Mouse (Mus musculus): ENCODE measurements at regions not wholly inside any gene's neighbourhood (a gene's known extent, or its start where the extent isn't known, plus 50 kb on each side); places are given as distances from the start of the nearest gene placed in this dataset.

GRCm38 (mm10) chr15:63371328-63372023, 473.5 kb downstream of the Gsdmc2 start:
- DNase-seq: no peak
- intact Hi-C loops (cut with DNase I): no loop called here
- TF ChIP-seq POLR2A (IDR thresholded peaks at IDR 0.05; ENCODE audit: insufficient read depth, low read depth, low read length) (no peak), EP300 (IDR thresholded peaks at IDR 0.05; ENCODE audit: insufficient read depth, low read depth, low read length) (no peak), CTCF (IDR thresholded peaks at IDR 0.05) (no peak)
- Histone ChIP-seq H3K79me2 (replicated peaks; ENCODE audit: control insufficient read depth, insufficient read depth, low read length) (no peaks in the 10 kb centered on the region), H3K27ac (no peak overlapping the region), H3K36me3 (ENCODE audit: control insufficient read depth, insufficient read depth, low read length) (no peaks in the 10 kb centered on the region), H3K27me3 (ENCODE audit: control insufficient read depth, insufficient read depth, low read length) (no peaks in the 10 kb centered on the region), H3K4me3 (no peak overlapping the region), H3K4me1 (ENCODE audit: control insufficient read depth, insufficient read depth, low read length) (no peaks in the 10 kb centered on the region), H3K9ac (ENCODE audit: low read depth, low read length) (no peak overlapping the region)
- 76% methylated on average over 4 of the region's 4 CpGs for WGBS

- H3K36me3 ChIP-seq (ENCODE audit: control insufficient read depth, insufficient read depth, low read length): 0 out of 2 replicates have a peak, but pooled peaks cover 3% of the 10 kb centered on the region
- intact Hi-C loops (cut with DNase I): no loop called here
- no peak for TF ChIP-seq CTCF (IDR thresholded peaks at IDR 0.05)
- TF ChIP-seq EP300 (IDR thresholded peaks at IDR 0.05; ENCODE audit: insufficient read depth, low read depth, low read length): no peak
- TF ChIP-seq POLR2A (IDR thresholded peaks at IDR 0.05; ENCODE audit: insufficient read depth, low read depth, low read length): no peak
- no peak overlapping the region for H3K27ac ChIP-seq
- no peak overlapping the region for H3K4me3 ChIP-seq
- H3K79me2 ChIP-seq (replicated peaks; ENCODE audit: control insufficient read depth, insufficient read depth, low read length): no peaks in the 10 kb centered on the region
- no peak overlapping the region for H3K9ac ChIP-seq (ENCODE audit: low read depth, low read length)
- DNase-seq: peak in 1 of 2 experiments; percentile 31
- H3K4me1 ChIP-seq (ENCODE audit: control insufficient read depth, insufficient read depth, low read length): peaks cover 1% of the 10 kb centered on the region; the same call in 1 of the 2 replicates
- H3K27me3 ChIP-seq (ENCODE audit: control insufficient read depth, insufficient read depth, low read length): no peaks in the 10 kb centered on the region
- WGBS: 63% methylated on average over 1 of the region's 1 CpGs
These were observed 480.5 kb downstream of the Gsdmc2 start for GRCm38 (mm10) chr15:63364473-63364872.

- 0 out of 2 replicates have a peak, but pooled peaks cover 3% of the 10 kb centered on the region for H3K36me3 ChIP-seq (ENCODE audit: control insufficient read depth, insufficient read depth, low read length)
- DNase-seq: peak; percentile 55 to 67
- no peaks in the 10 kb centered on the region for H3K79me2 ChIP-seq (replicated peaks; ENCODE audit: control insufficient read depth, insufficient read depth, low read length)
- no peak overlapping the region for H3K4me3 ChIP-seq
- peak overlapping the region; percentile 11; the same call in 1 of the 2 replicates for H3K27ac ChIP-seq
- no peaks in the 10 kb centered on the region for H3K27me3 ChIP-seq (ENCODE audit: control insufficient read depth, insufficient read depth, low read length)
- intact Hi-C loops (cut with DNase I): no loop called here
- WGBS: 28% methylated on average over 7 of the region's 7 CpGs
- H3K9ac ChIP-seq (ENCODE audit: low read depth, low read length): no peak overlapping the region
- TF ChIP-seq POLR2A (IDR thresholded peaks at IDR 0.05; ENCODE audit: insufficient read depth, low read depth, low read length): no peak
- peak; percentile 16; the same call in 1 of the 2 replicates for TF ChIP-seq CTCF (IDR thresholded peaks at IDR 0.05)
- peaks cover 1% of the 10 kb centered on the region; the same call in 1 of the 2 replicates for H3K4me1 ChIP-seq (ENCODE audit: control insufficient read depth, insufficient read depth, low read length)
These were observed 484.6 kb downstream of the Gsdmc2 start for GRCm38 (mm10) chr15:63360402-63360801.

- H3K36me3 ChIP-seq (ENCODE audit: control insufficient read depth, insufficient read depth, low read length): no peaks in the 10 kb centered on the region; the same call in 1 of the 2 replicates
- intact Hi-C loops (cut with DNase I): loop anchor here (5.0 kb wide), 1 partner anchor 1359 kb away; no protein-coding TSS in a partner anchor
- H3K9ac ChIP-seq (ENCODE audit: low read depth, low read length): no peak overlapping the region
- TF ChIP-seq EP300 (IDR thresholded peaks at IDR 0.05; ENCODE audit: insufficient read depth, low read depth, low read length) (no peak), POLR2A (IDR thresholded peaks at IDR 0.05; ENCODE audit: insufficient read depth, low read depth, low read length) (no peak), CTCF (IDR thresholded peaks at IDR 0.05) (no peak)
- H3K27me3 ChIP-seq (ENCODE audit: control insufficient read depth, insufficient read depth, low read length): no peaks in the 10 kb centered on the region
- H3K4me3 ChIP-seq: no peak overlapping the region
- H3K27ac ChIP-seq: no peak overlapping the region
- no peaks in the 10 kb centered on the region for H3K4me1 ChIP-seq (ENCODE audit: control insufficient read depth, insufficient read depth, low read length)
- WGBS: 48% methylated on average over 2 of the region's 2 CpGs
- H3K79me2 ChIP-seq (replicated peaks; ENCODE audit: control insufficient read depth, insufficient read depth, low read length): no peaks in the 10 kb centered on the region
- no peak for DNase-seq
These were observed 503.2 kb downstream of the Gsdmc2 start for GRCm38 (mm10) chr15:63341730-63342129.

- Histone ChIP-seq H3K36me3 (ENCODE audit: control insufficient read depth, insufficient read depth, low read length) (no peaks in the 10 kb centered on the region; the same call in 1 of the 2 replicates), H3K27ac (no peak overlapping the region), H3K4me3 (no peak overlapping the region), H3K79me2 (replicated peaks; ENCODE audit: control insufficient read depth, insufficient read depth, low read length) (no peaks in the 10 kb centered on the region), H3K4me1 (ENCODE audit: control insufficient read depth, insufficient read depth, low read length) (no peaks in the 10 kb centered on the region), H3K9ac (ENCODE audit: low read depth, low read length) (no peak overlapping the region), H3K27me3 (ENCODE audit: control insufficient read depth, insufficient read depth, low read length) (no peaks in the 10 kb centered on the region)
- 9% methylated on average over 6 of the region's 6 CpGs for WGBS
- peak; percentile 72 for TF ChIP-seq CTCF (IDR thresholded peaks at IDR 0.05)
- peak; percentile 38; the same call in 1 of the 2 replicates for TF ChIP-seq EP300 (IDR thresholded peaks at IDR 0.05; ENCODE audit: insufficient read depth, low read depth, low read length)
- no peak for TF ChIP-seq POLR2A (IDR thresholded peaks at IDR 0.05; ENCODE audit: insufficient read depth, low read depth, low read length)
- DNase-seq: peak; percentile 49 to 64
- intact Hi-C loops (cut with DNase I): loop anchor here (5.0 kb wide), 1 partner anchor 1358 kb away; no protein-coding TSS in a partner anchor
These were observed 504.5 kb downstream of the Gsdmc2 start for GRCm38 (mm10) chr15:63340322-63341060.

Measured in heart, adult 2 months (tissue).